ENCODE assay signal across 14 mouse cellular contexts in the genomic region with DNA sequence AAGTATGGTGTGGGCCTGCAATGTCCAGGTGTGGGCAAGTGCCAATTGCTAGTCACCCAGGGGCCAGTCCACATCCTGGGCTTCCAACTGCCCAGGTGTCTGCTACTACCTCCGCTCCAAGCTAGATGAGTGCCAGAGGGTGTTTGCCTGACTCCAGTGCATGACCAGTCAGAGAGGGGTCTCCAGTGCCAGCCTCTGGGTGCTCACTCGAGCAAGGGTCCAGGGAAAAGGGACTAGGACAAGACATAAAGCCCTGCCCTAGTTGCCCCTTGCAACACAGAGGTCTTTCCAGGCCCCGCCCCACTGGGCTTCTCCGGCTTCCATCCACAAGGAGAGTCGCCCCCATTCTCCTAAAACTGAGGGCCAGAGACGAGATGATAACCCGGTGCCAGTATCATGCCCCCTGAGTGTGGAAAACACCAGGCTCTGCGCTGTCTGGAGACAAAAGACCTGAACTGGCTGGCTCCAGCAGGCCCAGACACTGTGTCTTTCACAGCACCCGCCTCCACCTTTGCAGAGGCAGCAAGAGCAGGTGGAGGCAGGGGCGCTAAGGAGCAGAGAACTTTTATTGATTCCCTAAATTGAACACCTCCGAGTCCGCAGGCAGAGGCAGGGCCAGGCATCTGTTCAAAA. TPM values are rescaled to one million over a fixed set of nuclear protein-coding genes. Genes with fewer than 3 reads are reported as not detected.
DNase-seq lines count a peak whose midpoint lies in the region; ATAC-seq lines count a peak whose summit lies in the region.
"Had no signal": no experiment of that assay in that cellular context is flagged by ENCODE, and none has a peak within 500 bp of the region (broad histone marks: within the 10 kb centered on the region; RNA-seq: fewer than 3 reads in every experiment).

No protein-coding gene starts in this region.

- peaks cover 79% of the 10 kb centered on the region for H3K4me1 ChIP-seq in forebrain, embryonic 10.5 days
- H3K4me1 ChIP-seq in forebrain, embryonic 16.5 days (replicated peaks; ENCODE audit: control insufficient read depth, insufficient read depth, low read length): no peaks in the 10 kb centered on the region; the same call in 1 of the 2 replicates
- peaks cover 11% of the 10 kb centered on the region for H3K4me1 ChIP-seq in neural tube, embryonic 15.5 days
- H3K4me1 ChIP-seq in hindbrain, embryonic 14.5 days (replicated peaks; ENCODE audit: control insufficient read depth, insufficient read depth, low read length): peaks cover 18% of the 10 kb centered on the region
- H3K4me1 ChIP-seq in midbrain, embryonic 16.5 days (ENCODE audit: control insufficient read depth, insufficient read depth, low read length): peaks cover 8% of the 10 kb centered on the region; the same call in 1 of the 2 replicates

- no peak for ATAC-seq in forebrain, embryonic 16.5 days
- ATAC-seq in neural tube, embryonic 15.5 days (ENCODE audit: low FRiP score): no peak
- no peak for ATAC-seq in hindbrain, embryonic 14.5 days (ENCODE audit: low FRiP score)
- ATAC-seq in midbrain, embryonic 16.5 days: no peak

- peak overlapping the region; percentile 58; the same call in 1 of the 2 replicates for H3K27ac ChIP-seq in forebrain, embryonic 10.5 days
- no peak overlapping the region for H3K27ac ChIP-seq in forebrain, embryonic 16.5 days (ENCODE audit: low read length)
- H3K27ac ChIP-seq in neural tube, embryonic 15.5 days (replicated peaks): no peak overlapping the region
- H3K27ac ChIP-seq in hindbrain, embryonic 14.5 days: peak overlapping the region; percentile 45; the same call in 1 of the 2 replicates
- H3K27ac ChIP-seq in midbrain, embryonic 16.5 days (ENCODE audit: low read length): peak overlapping the region; percentile 61

- no peak overlapping the region for H3K9ac ChIP-seq in forebrain, embryonic 16.5 days (replicated peaks; ENCODE audit: low read depth, low read length)
- no peak overlapping the region for H3K9ac ChIP-seq in neural tube, embryonic 15.5 days (replicated peaks)
- H3K9ac ChIP-seq in hindbrain, embryonic 14.5 days: peak overlapping the region; percentile 36
- H3K9ac ChIP-seq in midbrain, embryonic 16.5 days (ENCODE audit: low read depth, low read length): 0 out of 2 replicates have a peak overlapping the region, but pooled peaks have one; percentile 20

- H3K27me3 ChIP-seq in forebrain, embryonic 10.5 days (ENCODE audit: poor library complexity, severe bottlenecking): peaks cover 100% of the 10 kb centered on the region
- H3K27me3 ChIP-seq in forebrain, embryonic 16.5 days (replicated peaks; ENCODE audit: control insufficient read depth, insufficient read depth, low read length): peaks cover 71% of the 10 kb centered on the region
- H3K27me3 ChIP-seq in neural tube, embryonic 15.5 days (replicated peaks): peaks cover 83% of the 10 kb centered on the region
- peaks cover 97% of the 10 kb centered on the region for H3K27me3 ChIP-seq in hindbrain, embryonic 14.5 days (ENCODE audit: control insufficient read depth, insufficient read depth, low read length)
- H3K27me3 ChIP-seq in midbrain, embryonic 16.5 days (ENCODE audit: control insufficient read depth, insufficient read depth, low read depth, low read length): peaks cover 54% of the 10 kb centered on the region

- WGBS in forebrain, embryonic 10.5 days: 20% methylated on average over 12 of the region's 12 CpGs
- 12% methylated on average over 12 of the region's 12 CpGs for WGBS in forebrain, embryonic 16.5 days
- 47% methylated on average over 12 of the region's 12 CpGs for WGBS in neural tube, embryonic 15.5 days
- whole genome bisulfite sequencing in hindbrain, embryonic 14.5 days: 26% methylated on average over 12 of the region's 12 CpGs
- WGBS in midbrain, embryonic 16.5 days: 20% methylated on average over 12 of the region's 12 CpGs

- H3K4me3 ChIP-seq in forebrain, embryonic 10.5 days: peak overlapping the region; percentile 3; the same call in 1 of the 2 replicates
- no peak overlapping the region for H3K4me3 ChIP-seq in forebrain, embryonic 16.5 days (replicated peaks; ENCODE audit: low read length)
- H3K4me3 ChIP-seq in neural tube, embryonic 15.5 days (replicated peaks): no peak overlapping the region
- H3K4me3 ChIP-seq in hindbrain, embryonic 14.5 days (replicated peaks; ENCODE audit: low read length): no peak overlapping the region
- H3K4me3 ChIP-seq in midbrain, embryonic 16.5 days (ENCODE audit: low read depth, low read length): no peak overlapping the region
- H3K4me3 ChIP-seq: erythroblast, embryonic 14.5 days had no signal

- H3K36me3 ChIP-seq in forebrain, embryonic 10.5 days (replicated peaks): no peaks in the 10 kb centered on the region; the same call in 1 of the 2 replicates
- H3K36me3 ChIP-seq in forebrain, embryonic 16.5 days (ENCODE audit: control insufficient read depth, insufficient read depth): no peaks in the 10 kb centered on the region
- no peaks in the 10 kb centered on the region for H3K36me3 ChIP-seq in neural tube, embryonic 15.5 days
- no peaks in the 10 kb centered on the region for H3K36me3 ChIP-seq in hindbrain, embryonic 14.5 days (replicated peaks; ENCODE audit: control insufficient read depth, insufficient read depth)
- no peaks in the 10 kb centered on the region for H3K36me3 ChIP-seq in midbrain, embryonic 16.5 days (ENCODE audit: control insufficient read depth, insufficient read depth, low read length)

- H3K4me2 ChIP-seq in forebrain, embryonic 16.5 days (ENCODE audit: low read length): no peak overlapping the region
- H3K4me2 ChIP-seq in neural tube, embryonic 15.5 days: no peak overlapping the region
- H3K4me2 ChIP-seq in hindbrain, embryonic 14.5 days (replicated peaks): no peak overlapping the region
- no peak overlapping the region for H3K4me2 ChIP-seq in midbrain, embryonic 16.5 days (ENCODE audit: low read length)

- peak; percentile 18 for DNase-seq in forebrain, embryonic 10.5 days (ENCODE audit: extremely low spot score, low spot score)
- DNase-seq in neural tube, embryonic 10.5 days (ENCODE audit: extremely low spot score, low spot score): peak; percentile 19
- DNase-seq in hindbrain, embryonic 14.5 days (ENCODE audit: low spot score): no peak
- no peak for DNase-seq in left cerebral cortex, adult 18-20 months (ENCODE audit: low spot score in 2 of 2)
- no peak for DNase-seq in cerebellum, adult 11-12 months
- DNase-seq: cerebellum, postnatal 36 days; gastrocnemius, postnatal 10 days; kidney, adult 11 months; layer of hippocampus, adult 9-11 months; lung, postnatal 14 days had no signal

- H3K9me3 ChIP-seq in forebrain, embryonic 10.5 days: no peaks in the 10 kb centered on the region
- no peaks in the 10 kb centered on the region for H3K9me3 ChIP-seq in forebrain, embryonic 16.5 days (ENCODE audit: control insufficient read depth, low read length)
- no peaks in the 10 kb centered on the region for H3K9me3 ChIP-seq in neural tube, embryonic 15.5 days (replicated peaks)
- H3K9me3 ChIP-seq in hindbrain, embryonic 14.5 days (ENCODE audit: control insufficient read depth, low read length): no peaks in the 10 kb centered on the region
- no peaks in the 10 kb centered on the region for H3K9me3 ChIP-seq in midbrain, embryonic 16.5 days (replicated peaks; ENCODE audit: control insufficient read depth, low read length, poor library complexity, severe bottlenecking)

RNA-seq across cellular contexts. Expression of gene Nr2f2, which starts 26.4 kb away (rescaled TPM):
- polyA plus RNA-seq in forebrain, embryonic 10.5 days (2016; fragmentation: Nextera tagmentation; extraction: Ambion mirVana): 82.3 and 82.7 TPM in 2 replicates
- 88.4 and 90.6 TPM in 2 replicates for polyA plus RNA-seq in forebrain, embryonic 16.5 days (2015; fragmentation: Nextera tagmentation; extraction: Ambion mirVana)
- polyA plus RNA-seq in neural tube, embryonic 15.5 days (2015; fragmentation: Nextera tagmentation; extraction: Ambion mirVana): 60.3 and 62.5 TPM in 2 replicates
- polyA plus RNA-seq in hindbrain, embryonic 14.5 days (2014; fragmentation: Nextera tagmentation; extraction: Ambion mirVana): 105 and 127 TPM in 2 replicates
- polyA plus RNA-seq in midbrain, embryonic 16.5 days (2015; fragmentation: Nextera tagmentation; extraction: Ambion mirVana): 78.0 and 102 TPM in 2 replicates
- 10 to 100 TPM; 35.3 to 42.7 TPM for total RNA-seq in left cerebral cortex, adult 18-20 months (2021)
- polyA plus RNA-seq: erythroblast, embryonic 14.5 days had no signal

Comparison
In these comparisons a context has a peak if more than half of its experiments do, and no peak if none do; other contexts are left out.
1. H3K27ac ChIP-seq: peak in forebrain, embryonic 10.5 days (single experiment), hindbrain, embryonic 14.5 days (single experiment) and midbrain, embryonic 16.5 days (single experiment); none in forebrain, embryonic 16.5 days (single experiment) and neural tube, embryonic 15.5 days (single experiment).
2. DNase-seq: peak in forebrain, embryonic 10.5 days (single experiment) and neural tube, embryonic 10.5 days (single experiment); none in hindbrain, embryonic 14.5 days (single experiment), left cerebral cortex, adult 18-20 months (0 of 2) and cerebellum, adult 11-12 months (single experiment).
3. H3K9ac ChIP-seq: peak in hindbrain, embryonic 14.5 days (single experiment) and midbrain, embryonic 16.5 days (single experiment); none in forebrain, embryonic 16.5 days (single experiment) and neural tube, embryonic 15.5 days (single experiment).